Mouse (Mus musculus) hematopoietic stem cell, adult 5-6 weeks (primary cell): ENCODE results near the gene Gm37240. TPM values are rescaled to one million over a fixed set of nuclear protein-coding genes. Genes with fewer than 3 reads are reported as not detected.

Source experiments
- ATAC-seq, 2 experiments: fragments of 125-278 bp in 1 of 2; replicated peaks in 1 of 2; 2 replicates each; pipeline ENCODE4 v1.8.0; 2016 to 2017; ENCODE audit warnings: inconsistent platforms in 2 of 2, mild to moderate bottlenecking in 2 of 2, moderate number of reproducible peaks in 2 of 2, low read depth in 1 of 2, moderate TSS enrichment in 1 of 2; ENCODE audit not compliant: low FRiP score in 2 of 2, poor library complexity in 2 of 2, severe bottlenecking in 2 of 2, insufficient read depth in 1 of 2, low TSS enrichment in 1 of 2
- total RNA-seq: library from RNA; stranded (forward); fragments of 172-1452, 232-1000 nt; gene quantifications from 2 replicates; pipeline ENCODE4 v1.2.3, GENCODE M21; 2017

Gene Gm37240
- total RNA-seq, 1 experiment from 2014 or later = not detected

GRCm38 (mm10) chr3:85842881-85843218 lies 44.5 kb downstream of the Gm37240 start:
- ATAC-seq = no peak

GRCm38 (mm10) chr3:85842177-85842880 lies 45.0 kb downstream of the Gm37240 start:
- ATAC-seq = no peak

GRCm38 (mm10) chr3:85841454-85842176 lies 45.7 kb downstream of the Gm37240 start:
- ATAC-seq = no peak

GRCm38 (mm10) chr3:85833627-85834026 lies 53.7 kb downstream of the Gm37240 start:
- ATAC-seq = no peak

GRCm38 (mm10) chr3:85832490-85833155 lies 54.7 kb downstream of the Gm37240 start:
- ATAC-seq = no peak

- no peak for ATAC-seq
Measured at GRCm38 (mm10) chr3:85831785-85832184, 55.5 kb downstream of the Gm37240 start.

- ATAC-seq = no peak
Measured at GRCm38 (mm10) chr3:85829047-85829446, 58.3 kb downstream of the Gm37240 start.

GRCm38 (mm10) chr3:85827815-85828214 lies 59.5 kb downstream of the Gm37240 start:
- no peak for ATAC-seq

- ATAC-seq = no peak
Measured at GRCm38 (mm10) chr3:85827283-85827682, 60.0 kb downstream of the Gm37240 start.

GRCm38 (mm10) chr3:85820839-85821548 lies 66.3 kb downstream of the Gm37240 start:
- no peak for ATAC-seq

GRCm38 (mm10) chr3:85819319-85819718 lies 68.0 kb downstream of the Gm37240 start:
- ATAC-seq = no peak

- ATAC-seq = no peak
Measured at GRCm38 (mm10) chr3:85817191-85817590, 70.1 kb downstream of the Gm37240 start, which contains the start of gene Fam160a1. Fam160a1 (minus strand) TSS chr3:85817291.

GRCm38 (mm10) chr3:85814241-85814640 lies 73.1 kb downstream of the Gm37240 start:
- ATAC-seq = no peak

- no peak for ATAC-seq
Measured at GRCm38 (mm10) chr3:85813101-85814014, 74.0 kb downstream of the Gm37240 start.

- ATAC-seq = no peak
Measured at GRCm38 (mm10) chr3:85812010-85812409, 75.3 kb downstream of the Gm37240 start.

GRCm38 (mm10) chr3:85793166-85793565 lies 94.2 kb downstream of the Gm37240 start:
- ATAC-seq = no peak

- no peak for ATAC-seq
Measured at GRCm38 (mm10) chr3:85789748-85790147, 97.6 kb downstream of the Gm37240 start.
